Mouse (Mus musculus) heart, postnatal 0 days (tissue): Measurements from ENCODE around the gene Celf2.

Experiments used
- CTCF ChIP-seq: IDR thresholded peaks from 2 replicates; pipeline ENCODE4 v1.5.1; 2016; ENCODE audit warnings: antibody characterized with exemption, control low read depth, low read depth
- EP300 ChIP-seq: IDR thresholded peaks from 2 replicates; pipeline ENCODE4 v1.6.1; 2016; ENCODE audit warnings: antibody characterized with exemption, low read depth

DNA sequence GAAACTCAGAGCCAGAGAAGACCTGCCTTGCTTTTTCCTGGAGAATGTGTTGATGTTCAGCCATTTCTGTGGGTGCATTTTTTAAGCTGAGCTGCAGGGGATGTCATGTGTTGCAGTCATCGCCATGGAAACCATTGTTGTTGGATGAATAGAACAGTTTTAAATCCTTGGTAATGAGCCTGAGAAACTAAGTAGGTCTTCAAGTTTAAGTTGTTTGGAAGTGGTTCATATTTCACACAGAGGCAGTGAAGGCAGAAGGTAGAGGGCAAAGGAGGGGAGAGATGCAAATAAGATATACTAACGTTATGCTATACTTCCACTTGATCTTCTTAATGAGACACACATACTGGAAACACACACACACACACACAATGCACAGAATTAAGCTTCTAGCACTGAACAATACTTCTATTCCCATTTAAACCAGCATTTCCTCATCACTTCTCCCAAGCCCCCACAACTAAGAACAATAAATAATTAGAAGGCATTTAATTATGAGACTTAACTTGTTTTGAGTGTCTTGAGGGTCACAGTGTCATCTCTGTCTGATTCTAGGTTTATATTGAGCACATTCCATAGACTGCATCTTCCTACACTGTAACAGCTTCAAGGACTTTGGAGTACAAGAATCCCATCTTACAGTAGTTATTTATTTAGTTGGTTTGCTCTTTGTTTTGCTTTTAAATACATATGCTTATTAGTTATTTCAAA is 199.1 kb downstream of the Celf2 start:
- TF ChIP-seq CTCF = no peak
- no peak for TF ChIP-seq EP300
